Mouse (Mus musculus): Measurements from ENCODE around the gene Efcab9. TPM values are rescaled to one million over a fixed set of nuclear protein-coding genes. Genes with fewer than 3 reads are reported as not detected.

The Efcab9 gene
- total RNA-seq, 2 experiments from 2014 or later: 1.8 to 2.6 TPM

DNA sequence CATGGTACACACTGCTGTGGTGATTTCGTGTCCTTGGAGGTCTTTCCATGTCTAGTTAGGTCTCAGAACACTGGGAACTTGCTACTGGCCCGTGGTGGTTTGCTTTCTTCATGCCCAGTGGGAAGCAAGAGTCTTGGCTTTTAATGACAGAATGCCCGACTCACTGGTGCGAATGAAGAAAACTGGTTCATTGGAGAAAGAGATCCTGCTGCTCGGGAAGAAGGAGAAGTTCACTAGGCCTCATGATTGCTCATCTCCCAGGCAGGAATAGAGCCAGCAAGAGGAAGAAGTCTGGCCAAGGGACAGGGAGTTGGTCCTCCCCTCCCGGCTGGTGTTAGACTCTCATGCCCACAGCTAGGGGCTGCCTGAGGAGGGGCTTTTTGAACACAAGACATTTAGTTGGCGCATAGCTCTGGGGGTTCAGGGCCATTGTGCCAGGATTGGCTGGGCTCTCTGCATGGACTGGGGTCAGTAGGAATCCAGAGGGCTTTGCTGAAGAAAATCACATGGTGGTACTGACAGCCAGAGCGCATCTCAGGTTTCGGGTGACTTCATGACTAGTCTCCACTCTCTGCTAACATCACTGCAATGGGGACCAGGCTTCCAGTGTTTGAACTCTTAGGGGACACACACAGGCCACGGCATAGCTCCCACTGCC, 24.6 kb upstream of the Efcab9 start:
- no peak for DNase-seq (ENCODE audit: low spot score)

GRCm38 (mm10) chr11:32555103-32555689, 23.3 kb upstream of the Efcab9 start:
- DNase-seq (ENCODE audit: low spot score): no peak

DNA sequence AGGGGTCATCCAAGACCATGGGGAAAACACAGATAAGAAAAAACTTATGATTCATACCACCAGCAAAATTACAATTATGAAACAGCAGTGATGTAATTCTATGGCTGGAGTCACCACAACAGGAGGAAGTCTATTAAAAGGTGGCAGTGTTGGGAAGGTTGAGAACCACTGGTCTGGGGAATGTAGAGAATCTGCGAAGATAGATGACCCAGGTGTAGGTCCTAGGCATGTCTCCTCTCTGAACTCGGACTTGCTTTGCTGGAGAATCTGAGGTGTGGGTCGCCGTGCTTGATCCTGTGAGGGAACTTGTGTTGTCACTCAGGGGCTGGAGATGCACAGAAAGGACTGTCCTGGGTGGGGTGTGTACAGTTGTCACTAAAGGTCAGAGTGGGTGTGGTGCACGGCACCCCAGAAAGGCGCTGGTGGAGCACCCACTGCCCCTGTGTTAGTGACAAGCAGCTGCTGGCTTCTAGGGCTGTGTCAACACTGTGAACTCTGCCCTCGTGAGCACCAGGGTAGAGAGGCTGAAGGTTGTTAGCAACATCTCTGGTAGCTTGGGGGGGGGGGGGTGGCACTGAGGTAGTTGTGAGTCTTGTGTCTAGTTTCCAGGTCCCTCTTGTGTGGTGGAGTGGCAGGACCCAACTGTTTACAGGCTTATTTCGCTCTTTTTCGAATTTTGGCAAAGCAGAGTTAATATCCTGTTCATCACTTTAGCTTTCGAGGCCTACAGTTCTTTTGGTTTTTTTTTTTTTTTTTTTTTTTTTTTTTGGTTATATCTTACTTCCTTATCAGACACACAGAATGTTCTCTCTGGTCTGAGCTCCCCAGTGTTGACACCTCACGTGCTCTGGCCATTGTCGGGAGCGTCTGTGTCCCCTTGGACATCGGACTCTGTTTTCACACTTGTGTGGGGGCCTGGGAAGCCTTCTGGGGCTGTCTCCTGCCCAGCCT, 22.5 kb upstream of the Efcab9 start:
- no peak for DNase-seq (ENCODE audit: low spot score)

DNA sequence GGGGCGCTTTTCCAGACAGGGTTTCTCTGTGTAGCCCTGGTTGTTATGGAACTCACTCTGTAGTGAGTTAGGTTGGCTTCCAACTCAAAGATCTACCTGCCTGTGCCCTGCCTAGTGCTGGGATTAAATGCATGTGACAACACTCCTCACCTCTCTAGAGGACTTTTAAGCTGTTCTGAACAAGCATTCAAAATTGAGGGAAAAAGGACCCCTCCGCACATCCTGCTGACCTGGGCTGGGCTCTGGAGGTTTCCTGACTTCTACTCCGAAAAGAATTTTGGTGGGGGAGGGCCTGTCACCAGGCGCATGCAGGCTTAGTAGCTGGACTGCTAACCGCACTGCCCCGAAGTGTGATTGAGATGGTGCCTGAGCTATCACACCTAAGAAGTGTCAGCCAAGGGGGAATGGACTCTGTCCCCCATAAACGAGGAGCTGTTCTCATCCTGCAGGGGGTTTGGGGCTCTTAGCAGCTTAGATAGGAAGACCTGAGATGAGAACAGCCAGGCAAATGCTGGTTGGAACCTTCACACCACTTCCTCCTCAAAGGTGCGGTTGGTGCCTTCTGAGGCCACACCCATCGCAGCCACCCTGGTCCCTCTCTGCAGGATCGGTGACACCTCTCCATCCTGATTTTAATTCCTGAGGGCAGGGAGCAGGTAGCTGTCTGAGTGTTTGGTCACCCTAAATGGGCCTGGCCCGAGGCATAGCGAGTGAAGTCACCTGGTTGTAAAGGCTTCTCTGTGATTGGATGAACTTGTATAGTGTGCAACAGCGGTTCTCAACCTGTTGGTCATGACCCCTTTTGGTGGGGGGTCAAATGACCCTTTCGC, 21.6 kb upstream of the Efcab9 start:
- DNase-seq (ENCODE audit: low spot score): no peak

DNA sequence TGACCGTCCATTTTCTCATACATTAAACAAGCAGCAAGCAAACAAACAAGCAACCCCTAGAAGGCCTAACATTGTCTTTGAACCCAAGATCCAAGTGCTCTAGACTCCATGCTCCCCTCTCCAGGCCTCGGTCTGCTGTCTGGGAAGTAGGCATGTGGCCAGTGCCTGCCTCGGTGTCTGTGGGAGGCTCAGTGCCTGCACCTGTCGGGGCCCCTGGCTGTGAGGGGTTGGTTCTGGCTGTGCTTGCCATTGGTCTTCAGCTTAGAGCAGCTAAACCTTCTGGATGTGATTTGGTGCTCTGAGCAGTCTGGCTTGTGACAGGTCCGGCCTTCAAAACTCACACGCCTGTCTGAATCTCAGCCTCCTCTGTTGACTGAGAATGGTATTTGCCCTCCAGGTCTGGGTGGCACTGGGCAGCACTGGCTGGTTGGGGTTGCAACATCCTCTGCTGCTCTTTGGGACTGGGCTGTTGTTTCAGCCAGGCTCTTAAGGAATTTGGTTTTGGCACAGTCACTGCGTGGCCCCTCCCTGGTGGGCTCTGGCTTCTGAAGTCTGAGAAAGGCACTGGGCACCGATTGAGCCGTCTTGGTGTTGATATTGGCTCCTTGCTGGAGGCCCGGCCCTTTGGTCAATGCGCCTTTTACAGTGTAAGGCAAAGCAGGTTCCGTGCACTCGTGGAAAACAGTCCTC, 20.7 kb upstream of the Efcab9 start:
- DNase-seq (ENCODE audit: low spot score): no peak

DNA sequence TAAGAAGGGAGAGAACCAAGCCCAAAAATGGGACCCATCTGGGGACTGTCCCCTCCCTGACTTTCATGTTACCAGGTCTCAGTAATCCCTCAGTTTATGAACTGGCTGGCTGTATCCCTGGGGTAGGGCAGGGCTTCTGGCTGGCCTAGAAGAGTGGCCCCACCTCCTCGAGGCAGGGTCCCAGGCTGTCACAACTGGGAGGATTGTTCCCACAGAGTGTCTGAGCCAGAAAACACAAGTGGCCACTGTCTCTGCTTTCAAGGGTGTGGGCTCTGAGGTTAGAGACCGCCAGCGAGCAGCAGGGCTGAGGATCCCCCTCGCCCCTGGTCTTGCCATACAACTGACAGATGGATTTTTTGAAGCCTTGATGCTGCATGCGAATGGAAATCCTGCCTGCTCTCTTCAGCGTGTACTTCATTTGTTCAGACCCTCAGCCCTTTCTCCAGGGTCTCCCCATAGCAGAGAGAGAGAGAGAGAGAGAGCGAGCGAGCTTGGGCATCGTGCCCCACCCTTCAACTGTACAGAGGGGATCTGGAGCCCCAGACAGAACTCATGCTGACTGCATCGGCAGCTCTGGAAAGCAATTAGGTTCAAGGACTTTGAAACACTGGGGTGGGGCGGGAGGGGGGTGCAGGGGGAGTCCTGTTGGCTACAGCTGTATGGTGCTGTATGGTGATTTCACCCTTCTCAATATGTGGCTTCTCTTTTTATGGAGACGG, 19.9 kb upstream of the Efcab9 start:
- DNase-seq (ENCODE audit: low spot score): no peak

- no peak for DNase-seq (ENCODE audit: low spot score)
Observed at GRCm38 (mm10) chr11:32551056-32551455, 19.2 kb upstream of the Efcab9 start.

DNA sequence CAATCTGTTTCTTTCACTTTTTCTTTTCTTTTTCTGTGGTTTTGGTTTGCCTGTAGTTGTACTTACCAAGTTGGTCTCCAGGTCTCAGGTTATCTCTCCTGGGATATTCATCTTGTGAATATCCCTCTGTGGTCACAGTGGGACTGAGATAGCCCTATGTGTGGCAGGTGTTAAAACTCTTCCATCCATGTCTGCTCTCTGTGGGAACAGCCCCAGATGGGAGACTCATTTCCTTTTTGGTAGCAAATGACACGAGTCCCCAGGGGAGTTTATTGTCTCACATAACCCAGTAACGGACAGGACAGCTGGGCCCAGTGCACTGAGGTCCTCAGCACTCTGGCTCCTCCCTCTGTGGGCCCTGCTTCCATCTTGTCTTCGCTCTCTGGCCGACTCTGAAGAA, 18.2 kb upstream of the Efcab9 start:
- DNase-seq (ENCODE audit: low spot score): no peak

- DNase-seq (ENCODE audit: low spot score): no peak
Observed at GRCm38 (mm10) chr11:32549236-32549635, 17.4 kb upstream of the Efcab9 start.

GRCm38 (mm10) chr11:32548240-32548639, 16.4 kb upstream of the Efcab9 start:
- DNase-seq (ENCODE audit: low spot score): no peak

DNA sequence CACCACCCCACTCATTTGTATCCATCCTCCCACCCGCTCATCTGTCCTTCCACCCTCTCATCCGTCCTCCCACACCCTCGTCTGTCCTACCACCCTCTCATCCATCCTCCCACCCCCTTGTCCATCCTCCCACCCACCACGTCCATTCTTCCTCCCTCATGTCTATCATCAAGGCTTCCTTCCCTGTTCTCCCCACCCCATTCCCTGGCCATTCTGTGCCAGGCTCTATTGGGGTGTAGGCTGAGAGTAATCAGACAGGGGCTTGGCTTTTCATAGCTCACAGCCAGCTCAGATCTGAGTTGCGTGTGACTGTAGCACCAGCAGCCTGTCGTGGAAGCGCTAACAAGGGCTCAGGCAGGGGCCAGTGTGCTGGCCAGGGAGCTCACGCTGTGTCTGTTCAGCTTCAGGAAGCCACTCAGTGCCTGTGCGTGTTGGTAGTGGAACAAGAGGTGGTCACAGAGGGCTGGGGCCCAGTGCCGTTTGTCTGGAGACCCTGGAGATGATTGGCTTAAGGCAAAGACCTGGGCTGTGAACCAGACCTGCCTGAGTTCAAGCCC, 15.6 kb upstream of the Efcab9 start:
- DNase-seq (ENCODE audit: low spot score): no peak

DNA sequence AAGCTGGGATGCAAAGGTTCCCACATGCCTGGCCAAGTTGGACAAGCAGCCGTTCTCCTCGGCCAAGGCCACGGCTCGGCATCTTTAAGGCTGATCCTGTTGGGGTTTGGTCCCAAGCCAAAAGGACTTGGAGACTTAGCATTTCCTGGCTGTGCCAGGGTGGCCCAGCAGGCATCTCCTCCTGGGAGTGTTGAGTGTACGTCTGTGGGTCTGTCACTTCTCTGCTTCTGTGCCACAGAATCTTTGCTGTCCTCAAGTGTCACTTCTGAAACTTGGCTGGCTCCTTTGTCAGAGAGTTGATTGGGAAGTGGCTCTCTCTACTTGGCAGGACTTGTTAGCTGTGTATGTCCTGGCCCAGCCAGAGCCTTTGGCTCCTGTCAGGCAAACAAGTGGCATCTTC, 14.6 kb upstream of the Efcab9 start:
- DNase-seq (ENCODE audit: low spot score): peak; percentile 82

GRCm38 (mm10) chr11:32545605-32546004, 13.7 kb upstream of the Efcab9 start:
- DNase-seq (ENCODE audit: low spot score): no peak

GRCm38 (mm10) chr11:32544497-32544896, 12.6 kb upstream of the Efcab9 start:
- DNase-seq (ENCODE audit: low spot score): no peak

DNA sequence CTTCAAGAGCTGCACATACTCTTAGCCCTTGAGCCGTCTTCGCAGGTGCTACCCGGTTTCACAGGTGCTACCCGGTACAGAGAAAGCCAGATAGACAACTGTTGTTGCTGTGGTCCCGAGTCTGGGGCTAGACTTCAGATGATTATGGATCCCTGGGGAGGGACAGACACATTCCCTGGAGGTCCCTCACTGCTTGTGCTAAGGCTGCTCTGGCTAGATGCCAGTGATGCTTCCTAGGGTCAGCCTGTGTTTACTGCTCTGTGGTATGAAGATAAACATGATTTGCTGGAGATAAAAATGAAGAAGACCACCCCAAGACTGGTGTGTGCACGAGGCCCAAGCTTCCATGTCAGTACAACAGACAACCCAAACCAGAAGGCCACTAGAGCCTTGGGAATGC, 12.2 kb upstream of the Efcab9 start:
- no peak for DNase-seq (ENCODE audit: low spot score)

GRCm38 (mm10) chr11:32542687-32543411, 11.0 kb upstream of the Efcab9 start:
- DNase-seq (ENCODE audit: low spot score): no peak

GRCm38 (mm10) chr11:32542181-32542580, 10.3 kb upstream of the Efcab9 start:
- DNase-seq (ENCODE audit: low spot score): no peak

GRCm38 (mm10) chr11:32540463-32540862, 8.6 kb upstream of the Efcab9 start:
- DNase-seq (ENCODE audit: low spot score): no peak

DNA sequence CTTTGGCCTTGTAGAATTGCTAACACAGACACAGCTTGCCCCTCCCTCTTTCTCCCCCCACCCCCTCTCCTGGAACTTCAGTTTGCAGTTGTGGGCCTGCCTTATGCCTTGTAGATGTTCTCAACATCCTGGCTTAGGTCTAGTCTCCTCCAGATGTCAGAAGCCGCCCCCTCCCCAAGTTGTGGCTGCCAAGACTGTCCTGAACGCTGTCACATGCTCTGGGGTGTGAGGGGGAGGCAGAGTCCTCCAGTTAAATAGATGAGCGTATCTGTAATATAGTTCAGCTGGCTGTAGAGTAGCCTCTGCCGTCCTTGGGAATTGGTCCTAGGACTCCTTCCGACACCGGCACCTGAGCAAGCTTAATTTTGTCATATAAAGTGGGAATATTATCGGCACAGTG, 7.8 kb upstream of the Efcab9 start:
- DNase-seq (ENCODE audit: low spot score): no peak
